Mouse (Mus musculus) liver, adult 2 months (tissue): ENCODE data around the gene St7.

Experiments used
- CTCF ChIP-seq: fragments of 200-500 bp; IDR thresholded peaks from 2 replicates; pipeline ENCODE4 v1.5.1; 2011; ENCODE audit warnings: low read depth, low read length, control low read depth
- POLR2A ChIP-seq: fragments of 200-500 bp; IDR thresholded peaks from 2 replicates; pipeline ENCODE4 v1.6.1; 2011; ENCODE audit warnings: low read length, control low read depth; ENCODE audit not compliant: insufficient read depth; ENCODE audit errors: extremely low read depth

GRCm38 (mm10) chr6:17895562-17895961, 202.8 kb downstream of the St7 start:
- TF ChIP-seq CTCF (no peak), POLR2A (no peak)
